Mouse (Mus musculus) kidney, adult 9 months (tissue): ENCODE data around the gene Olfr70.

ENCODE experiments used
- DNase-seq: peaks from one replicate; pipeline ENCODE4 v3.0.0; 2022

The Olfr70 gene

GRCm38 (mm10) chr4:43653161-43654015 is 47.2 kb downstream of the Olfr70 start, which contains the start of gene Spag8:
Gene Spag8 (minus strand): TSS chr4:43653594.
- DNase-seq, result no peak

- DNase-seq, result peak; percentile 84
These were observed 47.9 kb downstream of the Olfr70 start for GRCm38 (mm10) chr4:43652726-43653125.

GRCm38 (mm10) chr4:43649783-43650182 is 50.8 kb downstream of the Olfr70 start:
- DNase-seq, result no peak
